Mouse (Mus musculus) intestine, embryonic 16.5 days (tissue): Measurements from ENCODE around the gene Syn3. TPM values are rescaled to one million over a fixed set of nuclear protein-coding genes. Genes with fewer than 3 reads are reported as not detected.

Source experiments
- ATAC-seq: fragments of 200-750 bp; cut with Nextera tagmentation; 2 replicates; pipeline ENCODE4 v1.8.0; 2017; ENCODE audit warnings: moderate TSS enrichment, moderate library complexity
- H3K27ac ChIP-seq: fragments of 300-500 bp; sonication (generic); 2 replicates; pipeline ENCODE4 v1.5.1; 2014; ENCODE audit warnings: mild to moderate bottlenecking, low read length
- H3K27me3 ChIP-seq: fragments of 300-500 bp; sonication (generic); replicated peaks from 2 replicates; pipeline ENCODE4 v1.6.1; 2014; ENCODE audit warnings: low read length, control low read depth, mixed read lengths; ENCODE audit not compliant: control insufficient read depth, insufficient read depth
- H3K36me3 ChIP-seq: fragments of 300-500 bp; sonication (generic); 2 replicates; pipeline ENCODE4 v1.6.1; 2014; ENCODE audit warnings: low read length, control low read depth; ENCODE audit not compliant: control insufficient read depth, insufficient read depth
- H3K4me1 ChIP-seq: fragments of 300-500 bp; sonication (generic); 2 replicates; pipeline ENCODE4 v1.6.1; 2014; ENCODE audit warnings: low read length, control low read depth, mixed read lengths; ENCODE audit not compliant: control insufficient read depth, insufficient read depth
- H3K4me2 ChIP-seq: fragments of 300-500 bp; sonication (generic); 2 replicates; pipeline ENCODE4 v1.6.1; 2014; ENCODE audit warnings: low read depth, low read length, control low read depth
- H3K4me3 ChIP-seq: fragments of 300-500 bp; sonication (generic); 2 replicates; pipeline ENCODE4 v1.5.1; 2014; ENCODE audit warnings: mild to moderate bottlenecking, low read length
- H3K9ac ChIP-seq: fragments of 300-500 bp; sonication (generic); 2 replicates; pipeline ENCODE4 v1.6.1; 2014; ENCODE audit warnings: low read depth, low read length
- H3K9me3 ChIP-seq: fragments of 300-500 bp; sonication (generic); 2 replicates; pipeline ENCODE4 v1.6.1; 2016; ENCODE audit warnings: low read length, control low read depth; ENCODE audit not compliant: control insufficient read depth
- WGBS: fragments of 180-500 bp; shearing (Covaris S2); extraction: QIAGEN DNeasy Blood & Tissue Kit; methylation state at CpG from one replicate; pipeline ENCODE4 v1.1.7; 2014; 5-methylcytosine and 5-hydroxymethylcytosine counted together
- polyA plus RNA-seq: library from polyadenylated mRNA; unstranded; fragments of >200 nt; fragmentation: Nextera tagmentation; extraction: Ambion mirVana; gene quantifications from 2 replicates; pipeline ENCODE4 v1.2.1, GENCODE M21; 2015

Syn3 gene
- polyA plus RNA-seq, 1 experiment from 2014 or later = 2.3 TPM

DNA sequence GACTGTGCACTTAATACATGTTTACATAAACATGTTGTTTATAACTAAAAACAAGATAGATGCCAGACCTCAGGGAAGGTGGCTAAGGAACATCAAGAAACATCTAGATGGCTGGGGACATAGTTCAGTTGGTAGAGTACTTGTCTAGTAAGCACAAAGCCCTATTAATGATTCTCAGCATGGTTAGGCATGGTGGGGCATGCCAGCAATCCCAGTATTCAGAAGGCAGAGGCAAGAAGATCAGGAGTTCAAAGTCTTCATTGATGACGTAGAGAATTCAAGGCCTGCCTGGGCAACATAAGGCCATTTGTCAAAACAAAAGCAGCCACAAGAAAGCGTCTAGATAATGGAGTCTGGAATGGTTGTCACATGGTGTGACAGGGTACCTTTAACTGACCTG, 441.0 kb downstream of the Syn3 start:
- no peak for ATAC-seq

GRCm38 (mm10) chr10:86057286-86057685, 441.4 kb downstream of the Syn3 start:
- Histone ChIP-seq H3K4me1 (0 out of 2 replicates have a peak, but pooled peaks cover 2% of the 10 kb centered on the region), H3K4me3 (no peak overlapping the region), H3K4me2 (no peak overlapping the region), H3K9me3 (0 out of 2 replicates have a peak, but pooled peaks cover 3% of the 10 kb centered on the region), H3K27ac (no peak overlapping the region), H3K27me3 (no peaks in the 10 kb centered on the region), H3K36me3 (no peaks in the 10 kb centered on the region; the same call in 1 of the 2 replicates), H3K9ac (no peak overlapping the region)
- WGBS = 85% methylated on average over 11 of the region's 11 CpGs
- no peak for ATAC-seq

More for the DNA sequence above, 441.0 kb downstream of the Syn3 start:
- H3K27ac ChIP-seq = no peak overlapping the region
- H3K27me3 ChIP-seq = no peaks in the 10 kb centered on the region
- no peak overlapping the region for H3K4me3 ChIP-seq
- WGBS = 61% methylated on average over 2 of the region's 2 CpGs
- 0 out of 2 replicates have a peak, but pooled peaks cover 2% of the 10 kb centered on the region for H3K4me1 ChIP-seq
- no peak overlapping the region for H3K9ac ChIP-seq
- H3K4me2 ChIP-seq = no peak overlapping the region
- H3K9me3 ChIP-seq = 0 out of 2 replicates have a peak, but pooled peaks cover 3% of the 10 kb centered on the region
- H3K36me3 ChIP-seq = no peaks in the 10 kb centered on the region; the same call in 1 of the 2 replicates

DNA sequence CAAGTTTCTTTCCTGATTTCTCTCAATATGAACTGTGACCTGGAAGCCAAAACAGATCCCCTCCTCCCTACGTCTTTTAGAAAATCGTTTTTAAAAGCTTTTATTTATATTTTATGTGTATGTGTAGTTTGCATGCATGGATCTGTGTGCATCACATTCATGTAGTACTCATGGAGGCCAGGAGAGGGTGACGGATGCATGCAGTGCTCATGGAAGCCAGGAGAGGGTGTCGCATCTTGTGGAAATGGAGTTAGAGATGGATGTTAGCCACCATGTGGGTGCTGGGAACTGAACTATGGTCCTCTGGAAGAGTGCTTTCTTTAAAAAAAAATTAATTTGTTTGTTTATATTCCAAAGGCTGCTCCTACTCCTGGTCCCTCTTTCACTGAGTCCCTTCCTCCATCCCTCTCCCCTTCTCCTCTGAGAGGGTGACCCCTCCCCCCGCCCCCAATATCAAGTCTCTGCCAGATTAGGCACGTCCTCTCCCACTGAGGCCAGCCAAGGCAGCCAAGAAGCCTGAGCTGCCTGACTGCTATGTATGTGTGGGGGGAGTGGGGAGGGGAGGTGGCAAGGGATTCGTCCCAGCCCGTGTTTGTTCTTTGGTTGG, 442.3 kb downstream of the Syn3 start:
- H3K4me2 ChIP-seq = no peak overlapping the region
- H3K27me3 ChIP-seq = no peaks in the 10 kb centered on the region
- no peak overlapping the region for H3K27ac ChIP-seq
- H3K4me1 ChIP-seq = 0 out of 2 replicates have a peak, but pooled peaks cover 2% of the 10 kb centered on the region
- no peak for ATAC-seq
- H3K9me3 ChIP-seq = no peaks in the 10 kb centered on the region
- WGBS = 87% methylated on average over 8 of the region's 8 CpGs
- no peaks in the 10 kb centered on the region; the same call in 1 of the 2 replicates for H3K36me3 ChIP-seq
- H3K4me3 ChIP-seq = no peak overlapping the region
- no peak overlapping the region for H3K9ac ChIP-seq

DNA sequence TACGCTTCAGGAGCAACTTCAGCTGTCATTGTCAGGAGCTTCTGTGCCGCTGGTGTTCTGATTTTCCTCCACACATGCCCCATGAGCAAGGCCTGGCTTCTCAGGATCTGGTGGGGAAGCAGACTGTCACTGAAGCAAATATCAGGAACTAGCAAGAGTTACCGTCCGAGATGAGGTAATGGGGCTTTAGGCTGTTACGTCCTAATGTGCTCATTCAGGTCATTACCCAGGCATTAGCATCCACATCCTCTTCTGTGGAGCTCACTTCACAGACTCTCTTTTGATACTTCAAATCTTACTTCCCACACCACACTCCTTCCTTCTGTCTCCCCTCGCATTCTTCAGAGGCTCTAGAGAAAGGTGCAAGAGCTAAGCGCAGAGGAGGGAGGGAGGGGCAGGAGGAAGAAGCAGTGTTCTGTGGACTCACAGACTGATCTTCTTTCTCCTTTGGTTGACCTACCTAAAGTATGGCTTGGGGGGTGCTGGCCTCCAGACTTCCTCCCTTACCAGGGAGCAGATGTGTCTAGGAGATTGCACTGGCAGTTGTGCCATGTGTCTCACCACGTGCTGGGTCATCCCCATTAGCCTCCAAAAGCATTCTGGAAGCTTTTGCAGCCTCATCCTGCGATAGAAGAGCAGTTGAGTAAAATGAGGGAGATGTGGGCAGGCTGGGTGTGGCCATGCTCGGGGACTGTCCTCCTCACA, 445.7 kb downstream of the Syn3 start:
- Histone ChIP-seq H3K9ac (no peak overlapping the region), H3K4me3 (no peak overlapping the region), H3K27me3 (no peaks in the 10 kb centered on the region), H3K9me3 (no peaks in the 10 kb centered on the region), H3K27ac (no peak overlapping the region), H3K4me1 (0 out of 2 replicates have a peak, but pooled peaks cover 2% of the 10 kb centered on the region), H3K36me3 (peaks cover 2% of the 10 kb centered on the region; the same call in 1 of the 2 replicates), H3K4me2 (no peak overlapping the region)
- WGBS = 75% methylated on average over 10 of the region's 10 CpGs
- no peak for ATAC-seq

DNA sequence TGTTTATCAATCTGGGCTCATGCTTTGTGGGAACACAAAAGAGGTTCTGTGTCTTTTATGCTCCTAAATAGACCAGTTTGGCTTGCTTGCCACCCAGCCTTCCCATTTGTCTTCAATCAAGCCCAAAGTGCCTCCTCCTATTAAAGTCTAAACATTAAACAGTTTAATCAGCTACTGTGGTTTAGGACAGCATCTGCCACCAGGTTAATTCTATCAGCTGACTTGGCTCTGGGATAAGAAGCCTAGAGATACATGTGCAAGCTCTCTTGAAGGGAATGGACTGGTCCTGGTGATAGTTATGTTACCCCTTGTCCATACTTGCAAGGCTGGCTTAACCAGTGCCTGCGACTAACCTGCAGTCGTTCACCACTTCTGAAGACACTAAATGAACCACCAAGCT, 448.2 kb downstream of the Syn3 start:
- Histone ChIP-seq H3K27ac (no peak overlapping the region), H3K4me1 (0 out of 2 replicates have a peak, but pooled peaks cover 2% of the 10 kb centered on the region), H3K9me3 (no peaks in the 10 kb centered on the region), H3K4me3 (no peak overlapping the region), H3K4me2 (no peak overlapping the region), H3K27me3 (no peaks in the 10 kb centered on the region), H3K9ac (no peak overlapping the region), H3K36me3 (peaks cover 2% of the 10 kb centered on the region; the same call in 1 of the 2 replicates)
- no peak for ATAC-seq
- WGBS = 69% methylated on average over 2 of the region's 2 CpGs

GRCm38 (mm10) chr10:86047786-86048185, 450.9 kb downstream of the Syn3 start:
- Histone ChIP-seq H3K36me3 (0 out of 2 replicates have a peak, but pooled peaks cover 2% of the 10 kb centered on the region), H3K27ac (no peak overlapping the region), H3K9me3 (no peaks in the 10 kb centered on the region), H3K4me1 (no peaks in the 10 kb centered on the region), H3K9ac (no peak overlapping the region), H3K4me2 (no peak overlapping the region), H3K27me3 (no peaks in the 10 kb centered on the region), H3K4me3 (no peak overlapping the region)
- 93% methylated on average over 9 of the region's 9 CpGs for WGBS
- ATAC-seq = no peak

DNA sequence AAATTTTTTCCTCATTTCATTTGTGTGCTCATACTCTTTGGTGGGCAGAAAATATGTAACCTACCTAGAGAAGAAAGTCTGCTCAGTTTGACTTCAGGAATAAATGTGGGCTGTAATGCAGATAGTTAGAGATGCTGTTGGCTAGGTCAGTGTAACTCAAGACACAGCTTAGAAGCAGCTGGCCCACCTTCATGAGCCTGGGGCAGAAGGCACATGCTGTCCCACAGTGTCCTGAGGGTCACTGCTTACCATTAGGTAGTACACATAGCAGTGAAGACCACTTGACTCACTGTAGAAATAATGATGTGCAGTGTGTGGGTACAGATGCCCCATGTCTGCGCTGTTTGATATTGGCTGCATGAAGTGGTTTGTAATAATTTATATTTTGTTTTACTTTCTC, 452.3 kb downstream of the Syn3 start:
- Histone ChIP-seq H3K4me3 (no peak overlapping the region), H3K4me2 (no peak overlapping the region), H3K9ac (no peak overlapping the region), H3K36me3 (0 out of 2 replicates have a peak, but pooled peaks cover 2% of the 10 kb centered on the region), H3K4me1 (no peaks in the 10 kb centered on the region), H3K27ac (no peak overlapping the region), H3K9me3 (no peaks in the 10 kb centered on the region), H3K27me3 (no peaks in the 10 kb centered on the region)
- no peak for ATAC-seq
- WGBS = 86% methylated on average over 1 of the region's 1 CpGs

DNA sequence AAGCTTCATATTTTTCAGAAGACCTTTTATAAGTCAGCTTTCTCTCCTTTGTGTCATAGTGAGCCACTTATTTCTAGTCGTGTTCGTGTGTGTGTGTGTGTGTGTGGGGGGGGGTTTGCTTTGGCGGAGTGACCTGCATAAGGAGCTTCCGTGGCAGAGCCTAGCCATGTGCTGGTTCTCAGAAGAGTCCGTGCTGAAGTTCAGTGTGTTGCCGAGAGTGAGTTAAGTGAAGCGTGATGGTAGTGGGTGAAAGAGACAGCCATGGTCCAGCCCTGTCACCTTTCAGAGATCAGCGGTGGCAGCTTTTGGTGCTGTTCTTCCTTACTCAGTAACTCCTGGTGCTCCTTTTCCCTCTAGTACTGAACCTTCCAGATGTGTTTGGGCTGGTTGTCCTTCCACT, 454.6 kb downstream of the Syn3 start:
- no peak for ATAC-seq
- WGBS = 88% methylated on average over 8 of the region's 8 CpGs
- H3K4me2 ChIP-seq = no peak overlapping the region
- no peaks in the 10 kb centered on the region for H3K27me3 ChIP-seq
- H3K4me3 ChIP-seq = no peak overlapping the region
- H3K27ac ChIP-seq = no peak overlapping the region
- H3K36me3 ChIP-seq = 0 out of 2 replicates have a peak, but pooled peaks cover 2% of the 10 kb centered on the region
- H3K9ac ChIP-seq = no peak overlapping the region
- H3K4me1 ChIP-seq = no peaks in the 10 kb centered on the region
- H3K9me3 ChIP-seq = no peaks in the 10 kb centered on the region

DNA sequence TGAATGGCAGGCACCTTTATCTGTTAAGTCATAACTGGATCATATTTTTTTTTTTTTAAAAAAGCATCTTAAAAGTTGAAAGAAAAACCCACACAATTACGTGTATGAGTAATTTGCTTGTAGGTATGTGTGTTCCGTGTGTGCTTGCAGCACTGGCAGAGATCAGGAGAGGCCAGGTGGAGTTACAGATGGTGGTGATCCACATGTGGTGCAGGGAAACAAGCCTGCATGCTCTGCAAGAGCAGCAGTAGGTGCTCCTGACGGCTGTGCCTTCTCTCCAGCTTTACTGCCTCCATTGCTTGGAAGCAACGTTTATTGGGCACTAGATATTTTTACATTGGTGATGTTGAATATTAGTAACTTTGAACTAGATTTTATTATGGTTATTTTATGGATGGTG, 455.0 kb downstream of the Syn3 start:
- WGBS = 86% methylated on average over 4 of the region's 4 CpGs
- Histone ChIP-seq H3K4me1 (no peaks in the 10 kb centered on the region), H3K27me3 (no peaks in the 10 kb centered on the region), H3K4me3 (no peak overlapping the region), H3K36me3 (0 out of 2 replicates have a peak, but pooled peaks cover 2% of the 10 kb centered on the region), H3K27ac (no peak overlapping the region), H3K4me2 (no peak overlapping the region), H3K9ac (no peak overlapping the region), H3K9me3 (no peaks in the 10 kb centered on the region)
- ATAC-seq = no peak
